Mouse (Mus musculus) fibroblast of lung, adult 2 months (primary cell): Measurements from ENCODE around the gene Abhd6.
A peak's percentile ranks its signal among the peaks of the same experiment; 100 is the strongest.

Experiments
- DNase-seq: peaks from one replicate; pipeline ENCODE4 v3.0.0-alpha.2; 2011; ENCODE audit warnings: low read depth

The Abhd6 gene

DNA sequence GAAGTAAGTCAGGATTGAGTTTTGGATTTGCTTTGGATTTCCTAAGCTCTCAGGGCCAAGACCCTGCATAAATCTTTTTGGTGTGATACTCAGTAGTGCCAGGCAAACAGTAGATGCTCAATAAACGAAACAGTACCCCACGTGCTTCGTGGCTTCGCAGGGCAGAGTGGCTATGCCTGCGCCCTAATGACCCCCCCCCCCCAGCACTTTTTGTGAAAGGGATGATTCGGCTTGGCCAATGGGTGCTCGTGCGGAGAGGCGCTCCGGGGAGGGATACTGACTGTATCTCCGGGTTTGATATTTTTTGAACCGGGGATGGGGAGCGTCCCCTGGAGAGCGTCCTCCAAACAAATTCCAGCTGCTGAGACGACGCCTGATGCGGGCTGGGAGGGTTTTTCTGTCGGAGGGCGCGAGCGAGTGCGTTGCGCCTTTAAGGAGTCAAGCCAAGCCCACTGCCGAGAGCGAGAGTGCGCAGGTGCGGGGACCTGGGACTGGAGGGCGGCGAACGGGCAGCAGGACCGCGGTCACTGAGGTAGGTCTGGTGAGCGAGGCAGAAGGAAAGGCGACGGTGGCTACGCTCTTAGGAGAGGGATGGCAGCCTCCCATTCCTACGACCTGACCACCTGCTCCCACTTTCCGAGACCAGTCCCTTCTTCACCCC, at the start of gene Abhd6:
Abhd6 (plus strand) TSS at position 471 of the 661 bp plus-strand sequence.
- peak; percentile 41 for DNase-seq

DNA sequence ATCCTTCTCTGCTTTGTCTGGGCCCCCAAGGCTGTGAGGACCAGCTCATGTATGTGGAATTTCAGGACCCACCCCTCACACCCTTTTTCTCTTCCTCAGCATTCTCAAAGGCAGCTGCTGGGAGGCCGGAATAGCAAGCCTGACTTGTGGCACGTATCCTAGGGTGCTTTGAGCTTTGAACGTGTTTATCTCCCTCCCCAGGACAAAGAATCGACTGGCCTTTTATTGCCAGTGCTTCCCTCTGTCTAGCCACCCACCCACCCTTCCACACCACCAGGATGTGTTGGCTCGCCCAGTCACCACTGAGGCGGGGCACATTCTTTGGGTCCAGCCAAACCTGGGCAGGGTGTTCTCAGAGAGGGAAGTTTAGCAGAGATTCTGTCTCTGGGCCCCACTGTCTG, 48.6 kb upstream of the Abhd6 start:
- DNase-seq: no peak

DNA sequence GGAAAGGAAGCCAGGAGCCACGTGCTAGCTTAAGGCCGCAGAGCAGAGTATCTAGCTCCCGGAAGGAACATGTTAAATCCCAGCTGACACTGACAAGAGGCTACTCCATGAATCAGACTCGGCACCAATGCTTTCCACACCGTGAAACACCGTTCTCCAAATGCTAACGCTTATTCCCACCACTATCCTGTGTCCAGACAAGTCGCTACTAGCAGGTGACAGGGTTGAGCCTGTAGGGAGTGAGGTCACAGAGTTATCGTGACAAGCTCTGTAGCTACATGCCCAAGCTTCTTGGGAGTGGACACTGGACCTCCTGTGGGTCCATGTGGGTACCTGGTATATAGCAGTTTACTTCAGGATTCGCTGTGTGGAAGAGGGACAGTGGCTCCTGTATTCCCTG, 46.3 kb upstream of the Abhd6 start:
- no peak for DNase-seq

DNA sequence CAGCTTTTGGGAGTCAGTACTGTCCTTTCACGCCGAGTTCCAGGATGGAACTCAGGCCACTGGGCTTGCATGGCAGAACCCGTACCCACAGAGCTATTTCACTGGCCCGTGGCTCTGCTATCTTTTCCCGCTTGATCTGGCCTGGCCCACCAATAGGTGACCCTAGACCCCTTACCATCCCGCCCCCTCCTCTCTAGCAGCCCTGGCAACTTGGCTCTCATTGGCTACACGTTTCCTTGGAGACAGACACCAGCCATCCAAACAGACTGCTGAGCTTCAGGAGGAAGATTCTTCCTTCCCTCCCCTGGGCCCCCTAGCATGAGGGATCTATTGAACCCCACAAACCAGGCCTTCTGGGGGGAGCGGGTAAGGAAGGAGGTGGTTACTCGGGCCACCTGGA, 45.7 kb upstream of the Abhd6 start, which contains the start of gene Gm45521:
Gm45521 (plus strand) TSS at position 240 of the 400 bp plus-strand sequence.
- DNase-seq: no peak

DNA sequence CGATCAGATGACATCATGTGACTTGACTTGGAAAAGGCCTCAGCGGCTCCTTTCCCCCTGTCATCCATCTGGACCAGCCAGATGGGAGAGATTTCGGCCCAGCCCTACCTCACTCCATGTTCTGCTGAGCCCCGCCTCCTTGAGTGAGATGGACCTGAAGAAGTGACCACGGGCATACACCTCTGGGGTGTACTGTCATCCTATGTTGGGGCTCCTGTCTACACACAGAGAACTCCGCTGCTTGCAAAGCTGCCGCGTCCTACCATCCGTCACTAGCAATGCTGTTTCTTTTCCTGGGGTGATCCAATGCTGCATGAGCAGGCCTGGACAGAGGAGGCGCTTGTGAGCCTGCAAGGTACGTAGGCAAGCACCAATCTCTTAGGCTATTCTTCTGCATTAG, 42.1 kb upstream of the Abhd6 start:
- DNase-seq: no peak

DNA sequence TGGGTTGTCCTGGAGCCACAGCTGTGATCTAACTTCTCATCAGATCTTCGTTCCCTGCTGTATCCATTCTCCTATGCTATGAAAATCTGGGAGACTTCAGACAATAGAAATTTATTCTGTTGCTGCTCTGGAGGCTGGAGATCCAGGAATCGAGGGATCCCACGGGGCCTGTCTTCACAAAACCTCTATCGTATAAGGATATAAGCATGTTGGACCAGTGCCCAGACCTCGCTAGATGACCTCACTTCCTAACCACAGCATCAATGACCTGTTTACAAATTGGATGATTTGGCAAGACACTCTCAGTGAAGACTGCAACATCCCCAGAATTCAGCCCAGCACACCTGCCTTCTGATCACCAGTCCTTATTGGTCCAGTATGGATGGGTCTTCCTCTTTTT, 41.0 kb upstream of the Abhd6 start:
- DNase-seq: no peak

DNA sequence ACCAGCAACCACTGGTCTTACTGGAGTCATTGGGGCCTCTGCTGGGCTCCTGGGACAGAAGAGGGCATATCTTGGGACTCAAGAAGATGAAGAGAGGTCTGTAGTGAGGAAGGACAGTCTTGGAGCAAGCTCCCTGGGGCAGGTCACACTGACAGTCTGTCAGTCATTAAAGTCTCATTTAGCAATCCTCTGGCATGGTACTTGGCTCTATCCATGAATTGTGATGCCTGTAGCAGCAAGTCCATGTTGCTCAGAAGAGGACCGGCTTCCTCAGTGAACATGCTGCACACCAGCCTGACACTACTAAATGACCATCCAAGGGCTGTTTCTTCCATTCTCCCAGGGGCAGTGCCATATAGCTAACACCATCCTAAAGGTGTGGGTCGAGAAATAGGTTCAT, 40.1 kb upstream of the Abhd6 start:
- no peak for DNase-seq

DNA sequence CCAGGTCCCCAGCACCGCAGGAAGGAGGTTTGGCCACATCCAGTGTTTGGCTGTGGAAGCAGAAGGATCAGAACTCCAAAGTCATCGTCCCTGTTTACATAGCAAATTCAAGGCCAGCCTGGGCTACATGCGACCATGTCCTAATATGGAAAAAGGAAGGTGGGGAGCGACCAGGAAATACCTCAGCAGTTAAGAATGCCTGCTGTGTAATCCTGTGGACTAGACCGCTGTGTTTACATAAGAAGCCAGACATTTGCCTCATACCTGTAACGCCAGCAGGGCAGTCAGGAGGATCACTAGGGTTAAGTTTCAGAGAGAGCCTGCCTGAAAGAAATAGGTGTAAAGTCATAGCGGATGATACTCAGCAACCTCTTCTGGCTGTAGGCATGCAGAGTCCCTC, 39.5 kb upstream of the Abhd6 start:
- no peak for DNase-seq

DNA sequence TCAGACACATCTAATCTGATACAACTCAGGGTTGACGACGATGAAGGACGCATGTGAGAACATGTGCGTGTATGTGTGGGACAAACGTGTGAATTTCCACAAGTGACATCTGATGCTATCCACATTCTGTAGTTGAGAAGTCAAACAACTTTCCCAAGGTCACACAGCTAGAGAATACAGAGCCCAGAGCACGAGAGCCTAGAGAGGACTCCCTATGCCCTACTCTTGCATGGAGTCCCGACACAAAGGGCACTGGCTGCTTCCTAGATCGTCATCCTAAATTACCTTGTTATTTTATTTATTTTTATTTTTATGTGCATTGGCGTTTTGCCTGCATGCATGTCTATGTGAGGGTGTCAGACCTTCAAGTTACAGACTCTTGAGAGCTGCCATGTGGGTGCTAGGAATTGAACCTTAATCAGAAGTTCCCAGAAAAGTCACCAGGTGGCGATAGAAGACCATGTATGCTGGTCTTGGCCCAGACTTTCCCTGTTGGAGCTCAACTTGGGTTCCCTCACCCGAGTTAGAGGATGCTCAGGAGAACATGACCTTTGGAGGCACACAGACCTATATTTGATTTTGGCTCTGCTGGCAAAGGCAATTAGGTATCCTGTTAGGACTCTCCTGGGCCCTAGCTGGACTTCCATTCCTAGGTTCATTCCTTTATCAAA, 38.3 kb upstream of the Abhd6 start:
- DNase-seq: no peak

DNA sequence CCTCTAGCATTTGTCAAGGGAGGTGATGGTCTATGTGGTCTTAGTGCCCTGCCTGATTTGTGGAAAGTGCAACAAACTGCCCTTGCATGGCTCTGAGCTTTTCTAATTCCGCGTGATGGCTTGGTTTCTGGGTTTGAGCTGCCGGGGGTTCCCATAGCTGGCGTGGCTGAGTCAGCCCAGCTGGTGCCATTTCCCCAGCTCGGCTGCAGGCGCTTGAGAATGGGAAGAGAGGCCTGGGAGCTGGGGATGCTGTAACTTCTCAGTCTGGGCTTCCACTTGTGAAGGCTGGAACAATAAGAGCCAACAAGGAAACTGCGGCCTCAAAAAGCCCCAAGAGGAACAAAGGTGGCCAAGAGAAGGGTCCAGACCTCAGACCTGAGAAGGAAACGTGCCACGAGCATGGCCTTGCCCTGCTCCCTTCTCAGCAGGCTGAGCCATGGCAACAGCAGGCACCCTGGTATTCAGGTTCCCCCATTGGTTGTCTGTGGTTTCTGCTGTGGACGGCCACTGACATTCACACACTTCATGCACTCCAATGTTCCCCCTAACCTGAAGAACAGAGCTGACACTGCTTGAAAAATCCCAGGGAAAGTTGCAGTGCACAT, 30.7 kb upstream of the Abhd6 start:
- no peak for DNase-seq

DNA sequence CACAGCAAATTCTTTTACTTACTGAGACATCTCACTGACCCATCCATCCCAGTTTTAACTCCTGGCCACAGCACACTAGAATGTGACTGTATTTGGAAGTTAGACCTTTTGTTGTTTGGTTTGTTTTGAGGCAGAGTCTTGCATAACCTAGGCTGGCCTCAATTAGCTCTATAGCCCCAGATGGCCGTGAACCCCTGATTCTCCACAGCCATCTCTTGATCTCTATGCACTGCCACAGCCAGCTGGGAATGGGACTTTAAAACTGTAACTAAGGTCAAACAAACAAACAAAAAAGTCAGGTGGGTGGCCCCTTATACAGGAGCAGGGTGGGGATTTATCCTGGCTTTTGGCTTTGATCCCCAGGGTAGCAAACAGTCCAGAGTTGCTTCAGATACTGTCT, 28.1 kb upstream of the Abhd6 start:
- DNase-seq: no peak

DNA sequence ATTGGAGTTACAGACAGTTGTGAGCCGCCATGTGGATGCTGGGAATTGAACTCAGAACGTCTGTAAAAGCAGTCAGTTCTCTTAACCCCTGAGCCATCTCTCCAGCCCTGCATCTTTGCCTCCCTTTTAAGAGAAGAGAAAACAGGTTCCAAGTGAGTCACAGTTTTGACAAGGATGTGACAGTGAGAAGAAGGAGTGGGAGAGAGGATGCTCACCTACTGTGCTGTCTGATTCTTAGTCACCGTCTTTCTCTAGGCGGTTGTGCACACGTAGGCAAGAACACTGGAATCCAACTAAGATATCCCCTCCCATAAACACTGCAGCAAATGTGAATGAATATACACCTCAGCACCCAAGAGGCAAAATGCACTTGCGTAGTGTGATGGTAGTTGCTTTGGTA, 27.5 kb upstream of the Abhd6 start:
- DNase-seq: no peak

DNA sequence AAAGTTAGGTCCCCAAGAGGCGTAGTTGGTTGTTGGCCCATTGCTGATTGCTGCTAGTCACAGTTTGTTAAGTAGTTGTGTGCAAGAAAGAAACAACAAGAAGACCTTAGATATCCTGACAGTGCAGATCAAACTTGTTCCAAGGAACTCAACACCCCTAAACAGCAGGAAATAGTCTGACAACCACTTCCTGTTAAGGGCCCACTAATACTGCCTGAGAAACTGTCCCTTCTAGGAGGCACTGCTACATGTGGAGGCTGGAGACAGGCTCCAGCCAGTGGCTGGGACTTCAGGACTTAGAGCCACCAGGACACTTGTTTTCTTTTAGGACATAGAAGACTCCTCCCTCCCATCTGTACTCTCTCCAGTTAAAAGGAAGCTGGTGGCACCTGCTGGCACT, 25.2 kb upstream of the Abhd6 start:
- DNase-seq: no peak

DNA sequence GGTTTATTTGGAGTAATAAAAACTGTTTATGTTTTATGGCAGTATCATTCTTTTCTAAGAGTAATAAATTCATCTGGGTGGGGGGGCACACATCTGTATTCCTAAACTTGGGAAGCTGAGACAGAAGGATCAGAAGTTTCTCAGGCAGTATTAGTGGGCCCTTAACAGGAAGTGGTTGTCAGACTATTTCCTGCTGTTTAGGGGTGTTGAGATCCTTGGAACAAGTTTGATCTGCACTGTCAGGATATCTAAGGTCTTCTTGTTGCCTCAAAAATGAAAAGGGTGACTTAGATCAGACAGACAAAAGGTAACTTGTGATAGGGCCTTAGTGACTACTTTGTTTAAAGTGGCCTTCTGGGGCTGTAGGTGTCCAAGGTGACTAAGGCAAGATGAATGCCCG, 24.5 kb upstream of the Abhd6 start:
- DNase-seq: no peak

DNA sequence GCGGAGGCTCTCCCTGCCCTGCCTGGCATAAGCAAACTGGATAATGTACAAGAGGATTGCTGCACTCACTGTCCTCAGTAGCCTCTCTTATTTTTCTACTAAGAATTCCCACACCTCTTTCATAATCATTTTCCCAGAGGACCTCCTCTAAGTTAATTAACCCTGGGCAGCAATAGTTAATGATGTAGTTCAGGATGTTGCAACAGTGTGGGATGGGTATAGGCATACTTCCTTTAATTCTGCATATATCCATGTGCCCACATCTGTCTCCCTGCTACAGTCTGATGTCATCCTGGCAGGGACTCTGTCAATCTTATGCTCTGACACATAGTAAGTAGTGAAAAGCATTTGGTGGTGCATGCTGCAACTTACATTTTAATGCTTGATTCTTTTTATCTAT, 21.5 kb upstream of the Abhd6 start:
- no peak for DNase-seq

DNA sequence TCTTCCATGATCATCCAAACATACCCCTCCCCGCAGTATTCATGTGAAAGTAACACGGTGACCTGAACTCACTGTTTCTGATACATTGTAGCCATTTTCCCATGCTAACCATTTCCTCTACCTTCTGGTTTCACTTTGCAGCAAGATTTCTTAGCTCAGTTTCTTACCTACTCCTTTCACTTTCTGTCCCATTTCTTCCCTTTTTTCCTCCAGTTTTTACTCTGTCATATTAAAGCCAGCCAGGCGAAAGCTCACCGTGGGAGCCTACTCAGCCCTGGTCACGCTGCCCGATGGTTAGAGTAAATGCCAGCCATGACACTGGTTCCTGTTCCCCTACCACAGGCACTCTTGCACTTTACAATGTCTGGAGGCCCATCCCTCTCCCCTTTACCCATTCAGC, 15.8 kb upstream of the Abhd6 start:
- no peak for DNase-seq

DNA sequence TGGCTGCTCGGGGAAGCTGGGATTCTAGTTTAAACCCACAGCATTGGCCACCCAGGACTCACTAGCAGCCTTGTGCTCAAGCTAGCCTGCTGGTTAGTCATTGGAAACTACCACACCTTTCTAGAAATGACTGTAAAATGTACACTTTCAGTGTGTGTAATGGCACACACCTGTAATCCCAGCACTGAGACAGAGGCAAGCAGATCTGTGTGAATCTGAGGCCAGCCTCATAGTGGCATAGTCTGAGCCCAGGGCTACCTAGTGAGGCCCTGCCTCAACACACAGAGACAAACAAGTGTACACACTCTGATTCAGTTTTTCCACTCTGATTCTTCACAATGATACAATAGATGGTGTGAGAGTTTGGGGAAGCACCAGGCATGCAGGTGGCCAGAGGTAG, 13.3 kb upstream of the Abhd6 start:
- DNase-seq: no peak

DNA sequence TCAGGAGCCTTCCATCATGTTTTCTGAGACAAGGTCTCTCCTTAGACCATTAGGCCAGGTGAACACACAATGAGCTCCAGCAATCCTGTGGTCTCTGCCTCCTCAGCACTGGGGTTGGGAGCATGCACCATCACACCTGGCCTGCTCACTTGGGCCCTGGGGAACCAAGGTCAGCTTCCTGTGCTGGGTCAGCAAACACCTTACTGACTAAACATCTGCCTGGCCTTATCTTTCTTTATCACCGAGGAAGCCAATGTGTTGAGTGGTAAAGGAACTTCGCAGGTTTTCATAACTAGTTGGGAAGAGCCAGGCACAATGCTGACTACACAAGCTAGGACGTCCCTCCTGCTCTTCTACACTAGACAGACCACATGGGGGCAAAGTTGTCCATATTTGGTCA, 12.7 kb upstream of the Abhd6 start:
- DNase-seq: no peak

DNA sequence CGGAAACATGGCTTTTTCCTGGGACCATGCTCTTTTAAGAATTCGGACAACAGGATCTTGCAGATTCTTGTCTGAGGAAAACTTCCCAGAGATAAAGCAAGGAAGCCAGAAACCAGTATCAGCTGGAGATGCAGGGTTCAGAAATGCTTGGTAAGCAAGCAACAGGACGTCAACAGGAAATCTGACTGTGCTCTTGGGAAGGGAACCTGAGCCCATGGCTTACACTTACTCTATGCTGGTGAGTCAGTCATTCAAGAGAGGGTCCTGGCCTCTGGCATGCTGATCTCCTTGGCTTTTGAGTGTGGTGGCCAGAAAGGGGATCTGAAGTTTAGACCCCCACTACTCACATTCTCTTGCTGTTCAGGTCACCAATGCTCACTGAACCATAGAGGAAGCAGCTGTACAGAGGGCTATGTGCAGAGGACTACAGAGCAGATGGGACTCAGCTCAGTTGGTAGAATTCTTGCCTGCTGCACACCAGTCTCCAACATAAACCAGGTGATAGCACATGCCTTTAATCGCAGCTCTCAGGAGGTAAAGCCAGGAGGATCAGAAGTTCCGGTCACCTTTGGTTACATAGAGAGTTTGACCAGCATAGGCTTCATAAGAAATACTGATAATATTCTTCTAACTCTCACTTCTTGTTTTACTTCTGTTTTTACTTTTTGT, 11.5 kb upstream of the Abhd6 start:
- no peak for DNase-seq

DNA sequence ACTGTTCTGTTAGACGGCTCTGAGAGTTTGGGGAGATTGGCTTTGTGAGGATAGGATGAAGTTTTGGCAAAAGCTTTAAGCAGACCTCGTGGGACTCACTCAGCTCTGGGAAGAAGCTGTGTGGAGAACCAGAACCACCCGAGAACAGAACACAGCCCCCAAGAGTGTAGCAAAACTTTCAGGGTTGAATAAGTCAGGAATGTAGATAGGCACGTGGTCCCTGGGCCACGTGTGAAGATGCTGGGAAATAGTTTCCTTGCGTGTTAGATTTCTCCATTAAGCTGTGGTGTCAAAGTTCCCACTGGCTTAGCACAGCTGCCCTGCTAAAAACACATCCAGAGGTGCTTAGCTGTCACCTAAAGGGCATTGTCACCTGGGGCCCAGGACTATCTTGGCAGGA, 10.5 kb upstream of the Abhd6 start:
- no peak for DNase-seq

DNA sequence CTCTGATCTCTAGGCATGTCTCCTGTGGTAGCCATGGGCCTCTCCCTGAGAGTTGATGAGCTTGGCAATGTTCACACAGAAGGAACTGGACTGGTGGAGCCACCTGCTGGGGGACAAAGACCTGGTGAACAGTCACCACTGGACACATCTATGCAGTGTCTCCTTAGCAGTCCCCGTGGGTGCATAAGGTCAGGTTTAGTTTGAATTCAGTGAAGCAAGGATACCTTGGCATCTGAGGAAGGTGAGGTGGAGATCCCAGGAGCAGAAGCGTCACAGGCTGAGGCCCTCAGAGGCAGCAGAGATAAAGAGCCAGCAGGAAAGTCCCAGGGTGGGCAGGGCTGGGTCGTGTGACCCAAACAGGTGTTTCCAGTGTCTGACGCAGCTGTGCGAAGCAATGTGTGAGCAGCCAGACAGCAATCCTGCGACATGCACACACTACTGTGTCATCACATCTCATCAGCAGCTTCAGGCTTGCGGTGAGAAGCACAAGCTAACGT, 8.4 kb upstream of the Abhd6 start, which contains the start of gene Dnase1l3:
Dnase1l3 (minus strand) TSS at position 303 of the 497 bp plus-strand sequence.
- DNase-seq: no peak

DNA sequence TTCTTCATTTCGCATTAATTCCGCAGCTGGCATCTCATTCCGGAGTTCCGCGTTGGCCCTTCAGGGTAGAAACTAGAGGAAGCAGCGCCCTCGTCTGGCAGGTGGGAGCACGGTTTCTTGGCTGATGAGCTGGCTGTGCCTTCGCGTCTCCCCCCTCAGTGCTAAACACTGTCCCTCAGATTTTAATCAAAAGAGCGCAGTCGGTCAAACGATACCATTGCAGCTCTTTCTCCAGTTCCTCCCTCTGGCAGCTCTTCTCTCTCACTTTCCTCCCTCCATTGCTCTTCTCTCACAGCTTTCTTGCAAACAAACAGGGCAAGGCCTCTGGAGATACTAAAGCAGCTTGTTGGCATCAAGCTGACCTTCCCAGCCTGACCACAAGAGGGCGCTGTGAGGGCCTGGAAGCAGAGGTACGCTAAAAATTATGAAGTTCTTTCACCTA, 5.4 kb upstream of the Abhd6 start:
- peak; percentile 71 for DNase-seq

DNA sequence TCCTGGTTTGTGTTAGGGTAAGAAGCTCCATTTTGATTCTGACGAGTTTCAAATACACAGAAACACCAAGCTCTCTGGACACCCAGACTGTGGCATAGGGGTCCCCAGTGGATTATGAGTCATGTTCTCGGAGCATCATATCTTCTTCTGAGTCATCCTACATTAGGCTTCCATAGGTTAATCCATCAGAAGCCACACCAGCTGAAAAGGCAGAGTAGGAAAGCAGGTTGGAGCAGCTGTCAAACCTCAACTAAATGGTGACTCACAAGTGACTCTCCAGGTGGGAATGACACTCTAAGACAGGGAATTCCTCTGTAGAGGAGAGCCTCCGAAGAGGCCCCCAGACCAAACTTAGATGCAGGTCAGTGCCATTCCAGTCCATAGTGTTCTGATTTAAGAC, 3.7 kb upstream of the Abhd6 start:
- DNase-seq: no peak
